Mouse (Mus musculus): ENCODE measurements around the gene Ikzf3. TPM values are rescaled to one million over a fixed set of nuclear protein-coding genes. Genes with fewer than 3 reads are reported as not detected.

The Ikzf3 gene
- polyA plus RNA-seq, 1 experiment from 2014 or later: 0.08 TPM

DNA sequence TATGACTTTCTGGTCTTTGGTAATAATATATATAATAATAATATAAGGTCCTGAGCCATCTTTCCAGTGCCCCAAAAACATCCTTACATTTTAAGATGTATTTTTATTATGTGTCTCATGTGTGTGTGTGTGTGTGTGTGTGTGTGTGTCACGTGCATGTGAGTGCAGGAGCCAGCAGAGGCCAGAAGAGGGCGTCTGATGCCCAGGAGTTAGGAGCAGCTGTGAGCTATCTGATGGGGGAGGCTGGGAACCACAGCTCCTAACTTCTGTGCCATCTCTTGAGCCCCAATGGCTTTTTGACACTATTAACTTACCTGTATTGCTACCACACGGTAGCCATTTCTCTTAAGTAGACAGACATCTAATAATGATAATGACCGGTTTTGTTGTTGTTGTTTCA is 8.1 kb upstream of the Ikzf3 start:
- H3K27ac ChIP-seq (ENCODE audit: low read depth, low read length): no peak overlapping the region
- H3K9ac ChIP-seq (ENCODE audit: low read length): no peak overlapping the region
- H3K4me1 ChIP-seq (replicated peaks; ENCODE audit: control insufficient read depth, insufficient read depth, low read length): peaks cover 4% of the 10 kb centered on the region; the same call in 1 of the 2 replicates
- H3K9me3 ChIP-seq (ENCODE audit: control insufficient read depth, low read length): no peaks in the 10 kb centered on the region
- WGBS: 92% methylated on average over 4 of the region's 4 CpGs
- H3K4me2 ChIP-seq (ENCODE audit: low read depth, low read length, severe bottlenecking): no peak overlapping the region
- H3K36me3 ChIP-seq (ENCODE audit: control insufficient read depth, insufficient read depth, low read length): no peaks in the 10 kb centered on the region
- no peak for DNase-seq (ENCODE audit: low spot score)
- H3K4me3 ChIP-seq (ENCODE audit: low read depth, low read length): no peak overlapping the region
- ATAC-seq (replicated peaks; ENCODE audit: low FRiP score): no peak
- H3K27me3 ChIP-seq (ENCODE audit: control insufficient read depth, insufficient read depth, low read length): peaks cover 14% of the 10 kb centered on the region

DNA sequence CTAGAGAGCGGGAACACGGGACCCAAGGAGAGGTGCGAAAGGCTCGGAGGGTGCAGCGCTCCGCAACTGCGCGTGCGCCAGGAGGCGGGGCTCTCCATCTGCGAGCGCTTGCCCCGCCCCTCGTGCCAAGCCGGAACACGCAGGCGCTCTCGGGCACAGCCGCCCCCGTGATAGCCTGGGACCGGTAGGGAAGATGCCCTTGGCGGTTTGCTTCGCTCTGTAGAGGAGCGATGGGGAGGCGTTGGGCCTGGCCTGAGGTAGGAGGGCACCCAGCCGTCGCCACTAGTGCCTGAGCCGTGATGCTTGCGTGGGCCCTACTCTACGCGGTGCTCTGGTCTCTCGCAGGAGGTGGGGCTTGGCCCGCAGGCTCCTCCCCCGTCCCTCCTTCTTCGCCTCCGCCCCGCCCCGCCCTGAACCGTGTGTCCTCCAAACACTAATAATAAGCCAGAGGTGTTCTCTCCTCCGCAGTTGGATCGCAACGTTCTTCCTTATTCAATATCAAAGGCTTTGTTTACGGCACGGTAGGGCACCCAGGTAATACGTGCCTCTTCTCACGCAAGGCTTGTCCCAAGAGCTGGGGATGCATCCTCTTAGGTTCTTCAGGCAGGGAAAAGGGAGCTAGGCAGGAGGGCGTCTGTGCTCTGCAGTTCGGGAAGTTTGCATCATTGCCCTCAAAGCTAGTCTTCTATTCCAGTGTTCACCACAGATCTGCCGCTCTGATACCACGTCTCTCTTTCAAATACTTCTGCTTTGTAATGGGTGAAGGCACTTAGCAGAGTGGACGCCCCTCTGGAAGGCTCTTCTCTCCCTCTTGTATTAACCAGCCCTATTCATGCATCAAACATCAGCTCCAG is 5.4 kb upstream of the Ikzf3 start, which contains the start of gene Zpbp2:
Zpbp2 (plus strand) TSS at position 123 of the 854 bp plus-strand sequence.
- peaks cover 33% of the 10 kb centered on the region for H3K27me3 ChIP-seq (ENCODE audit: control insufficient read depth, insufficient read depth, low read length)
- ATAC-seq (replicated peaks; ENCODE audit: low FRiP score): peak; percentile 98
- H3K4me1 ChIP-seq (replicated peaks; ENCODE audit: control insufficient read depth, insufficient read depth, low read length): peaks cover 4% of the 10 kb centered on the region; the same call in 1 of the 2 replicates
- peak within 1 kb of the TSS; percentile 78 for H3K4me3 ChIP-seq (ENCODE audit: low read depth, low read length)
- no peaks in the 10 kb centered on the region for H3K36me3 ChIP-seq (ENCODE audit: control insufficient read depth, insufficient read depth, low read length)
- DNase-seq (ENCODE audit: low spot score): peak; percentile 96
- peak within 1 kb of the TSS; percentile 85 for H3K4me2 ChIP-seq (ENCODE audit: low read depth, low read length, severe bottlenecking)
- WGBS: 1% methylated on average over 51 of the region's 51 CpGs
- H3K9ac ChIP-seq (ENCODE audit: low read length): peak within 1 kb of the TSS; percentile 67
- H3K27ac ChIP-seq (ENCODE audit: low read depth, low read length): no peak within 1 kb of the TSS
- no peaks in the 10 kb centered on the region for H3K9me3 ChIP-seq (ENCODE audit: control insufficient read depth, low read length)

GRCm38 (mm10) chr11:98550311-98550974 is 4.6 kb upstream of the Ikzf3 start:
- DNase-seq (ENCODE audit: low spot score) (no peak), ATAC-seq (replicated peaks; ENCODE audit: low FRiP score) (no peak)
- peaks cover 41% of the 10 kb centered on the region for H3K27me3 ChIP-seq (ENCODE audit: control insufficient read depth, insufficient read depth, low read length)
- peaks cover 8% of the 10 kb centered on the region; the same call in 1 of the 2 replicates for H3K4me1 ChIP-seq (replicated peaks; ENCODE audit: control insufficient read depth, insufficient read depth, low read length)
- 17% methylated on average over 20 of the region's 20 CpGs for WGBS
- H3K9ac ChIP-seq (ENCODE audit: low read length): peak overlapping the region; percentile 67
- H3K27ac ChIP-seq (ENCODE audit: low read depth, low read length): no peak overlapping the region
- peak overlapping the region; percentile 78 for H3K4me3 ChIP-seq (ENCODE audit: low read depth, low read length)
- H3K9me3 ChIP-seq (ENCODE audit: control insufficient read depth, low read length): no peaks in the 10 kb centered on the region
- peak overlapping the region; percentile 85 for H3K4me2 ChIP-seq (ENCODE audit: low read depth, low read length, severe bottlenecking)
- H3K36me3 ChIP-seq (ENCODE audit: control insufficient read depth, insufficient read depth, low read length): no peaks in the 10 kb centered on the region

DNA sequence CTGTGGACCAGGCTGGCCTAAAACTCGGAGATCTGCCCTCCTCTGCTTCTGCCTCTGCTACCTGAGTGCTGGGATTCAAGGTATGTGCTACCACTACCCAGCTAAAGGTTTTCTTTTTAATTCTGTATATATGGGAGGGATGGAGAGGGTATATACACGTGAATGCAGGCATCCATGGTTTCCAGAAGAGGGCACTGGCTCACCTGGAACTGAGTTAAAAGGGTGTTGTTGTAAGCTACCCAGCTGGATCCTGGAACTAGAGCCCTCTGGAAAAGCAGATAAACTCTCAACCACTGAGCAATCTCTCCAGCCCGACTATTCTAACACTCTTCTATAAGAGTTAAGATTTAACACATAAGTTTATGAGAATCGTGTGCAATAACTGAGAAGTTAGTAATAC is 3.5 kb upstream of the Ikzf3 start:
- no peak overlapping the region for H3K9ac ChIP-seq (ENCODE audit: low read length)
- no peak for ATAC-seq (replicated peaks; ENCODE audit: low FRiP score)
- H3K27me3 ChIP-seq (ENCODE audit: control insufficient read depth, insufficient read depth, low read length): peaks cover 44% of the 10 kb centered on the region
- no peak overlapping the region for H3K4me2 ChIP-seq (ENCODE audit: low read depth, low read length, severe bottlenecking)
- 65% methylated on average over 4 of the region's 4 CpGs for WGBS
- no peaks in the 10 kb centered on the region for H3K9me3 ChIP-seq (ENCODE audit: control insufficient read depth, low read length)
- H3K4me1 ChIP-seq (replicated peaks; ENCODE audit: control insufficient read depth, insufficient read depth, low read length): peaks cover 8% of the 10 kb centered on the region; the same call in 1 of the 2 replicates
- H3K4me3 ChIP-seq (ENCODE audit: low read depth, low read length): no peak overlapping the region
- no peak for DNase-seq (ENCODE audit: low spot score)
- no peak overlapping the region for H3K27ac ChIP-seq (ENCODE audit: low read depth, low read length)
- H3K36me3 ChIP-seq (ENCODE audit: control insufficient read depth, insufficient read depth, low read length): no peaks in the 10 kb centered on the region

DNA sequence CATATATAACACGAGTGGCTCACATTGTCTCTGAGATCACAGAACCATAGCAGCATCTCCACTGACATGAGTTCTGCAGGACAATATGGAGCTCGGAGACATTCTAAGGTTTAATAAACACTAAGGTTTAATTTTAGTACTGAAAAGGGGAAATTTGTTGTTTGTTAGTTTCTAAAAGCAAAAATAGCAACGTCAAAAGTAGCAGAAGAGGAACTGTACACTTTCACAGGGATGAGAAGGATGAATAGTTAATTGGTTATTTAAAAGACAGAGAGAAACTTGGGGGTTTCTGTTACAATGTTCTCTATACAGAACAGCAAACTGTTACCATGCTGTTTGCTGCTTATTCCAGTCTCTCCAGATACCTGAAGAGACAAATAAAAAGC is 1.5 kb upstream of the Ikzf3 start:
- Histone ChIP-seq H3K27me3 (ENCODE audit: control insufficient read depth, insufficient read depth, low read length) (peaks cover 57% of the 10 kb centered on the region), H3K4me3 (ENCODE audit: low read depth, low read length) (no peak overlapping the region), H3K36me3 (ENCODE audit: control insufficient read depth, insufficient read depth, low read length) (no peaks in the 10 kb centered on the region), H3K4me1 (replicated peaks; ENCODE audit: control insufficient read depth, insufficient read depth, low read length) (peaks cover 8% of the 10 kb centered on the region; the same call in 1 of the 2 replicates), H3K27ac (ENCODE audit: low read depth, low read length) (no peak overlapping the region), H3K9ac (ENCODE audit: low read length) (no peak overlapping the region), H3K4me2 (ENCODE audit: low read depth, low read length, severe bottlenecking) (no peak overlapping the region), H3K9me3 (ENCODE audit: control insufficient read depth, low read length) (no peaks in the 10 kb centered on the region)
- whole genome bisulfite sequencing: 59% methylated on average over 3 of the region's 3 CpGs
- DNase-seq (ENCODE audit: low spot score) (no peak), ATAC-seq (replicated peaks; ENCODE audit: low FRiP score) (no peak)

- no peak overlapping the region for H3K4me3 ChIP-seq (ENCODE audit: low read depth, low read length)
- H3K27ac ChIP-seq (ENCODE audit: low read depth, low read length): no peak overlapping the region
- H3K36me3 ChIP-seq (ENCODE audit: control insufficient read depth, insufficient read depth, low read length): no peaks in the 10 kb centered on the region
- H3K4me2 ChIP-seq (ENCODE audit: low read depth, low read length, severe bottlenecking): no peak overlapping the region
- H3K9ac ChIP-seq (ENCODE audit: low read length): no peak overlapping the region
- H3K9me3 ChIP-seq (ENCODE audit: control insufficient read depth, low read length): no peaks in the 10 kb centered on the region
- peaks cover 59% of the 10 kb centered on the region for H3K27me3 ChIP-seq (ENCODE audit: control insufficient read depth, insufficient read depth, low read length)
- ATAC-seq (replicated peaks; ENCODE audit: low FRiP score) (no peak), DNase-seq (ENCODE audit: low spot score) (no peak)
- peaks cover 8% of the 10 kb centered on the region; the same call in 1 of the 2 replicates for H3K4me1 ChIP-seq (replicated peaks; ENCODE audit: control insufficient read depth, insufficient read depth, low read length)
- 42% methylated on average over 12 of the region's 12 CpGs for WGBS
Measured at GRCm38 (mm10) chr11:98546529-98547307, 887 bp upstream of the Ikzf3 start.

- peak overlapping the region; percentile 12; the same call in 1 of the 2 replicates for H3K9ac ChIP-seq (ENCODE audit: low read length)
- no peaks in the 10 kb centered on the region for H3K9me3 ChIP-seq (ENCODE audit: control insufficient read depth, low read length)
- no peak overlapping the region for H3K27ac ChIP-seq (ENCODE audit: low read depth, low read length)
- peak overlapping the region; percentile 70 for H3K4me2 ChIP-seq (ENCODE audit: low read depth, low read length, severe bottlenecking)
- peaks cover 56% of the 10 kb centered on the region for H3K27me3 ChIP-seq (ENCODE audit: control insufficient read depth, insufficient read depth, low read length)
- whole genome bisulfite sequencing: 2% methylated on average over 16 of the region's 16 CpGs
- H3K4me1 ChIP-seq (replicated peaks; ENCODE audit: control insufficient read depth, insufficient read depth, low read length): peaks cover 4% of the 10 kb centered on the region; the same call in 1 of the 2 replicates
- ATAC-seq (replicated peaks; ENCODE audit: low FRiP score) (no peak), DNase-seq (ENCODE audit: low spot score) (no peak)
- no peaks in the 10 kb centered on the region for H3K36me3 ChIP-seq (ENCODE audit: control insufficient read depth, insufficient read depth, low read length)
- H3K4me3 ChIP-seq (ENCODE audit: low read depth, low read length): peak overlapping the region; percentile 35
Measured at GRCm38 (mm10) chr11:98544890-98545677, 747 bp downstream of the Ikzf3 start.

Data from forebrain, embryonic 11.5 days (tissue).